Mouse (Mus musculus): ENCODE measurements at regions not wholly inside any gene's neighbourhood (a gene's known extent, or its start where the extent isn't known, plus 50 kb on each side); places are given as distances from the start of the nearest gene placed in this dataset.

GRCm38 (mm10) chr15:96845221-96845620 lies 145.7 kb upstream of the Slc38a2 start:
- TF ChIP-seq CTCF (IDR thresholded peaks at IDR 0.05; ENCODE audit: insufficient read depth, low read depth, low read length): no peak
- no peak for TF ChIP-seq POLR2A (IDR thresholded peaks at IDR 0.05; ENCODE audit: insufficient read depth, low read depth, low read length)

All from olfactory bulb, adult 2 months (tissue).